Mouse (Mus musculus) forelimb bud, embryonic 11.5 days (tissue): ENCODE data around the gene Vwc2.

Source experiments
- DNase-seq: peaks from one replicate; pipeline ENCODE4 v3.0.0-alpha.2; 2012; ENCODE audit warnings: low read depth, low spot score

The Vwc2 gene

GRCm38 (mm10) chr11:11242694-11243377 lies 128.8 kb downstream of the Vwc2 start:
- no peak for DNase-seq

- DNase-seq, result no peak
Observed at GRCm38 (mm10) chr11:11257348-11257747, 143.3 kb downstream of the Vwc2 start.

GRCm38 (mm10) chr11:11280128-11280527 lies 166.1 kb downstream of the Vwc2 start:
- DNase-seq, result no peak

- no peak for DNase-seq
Observed at GRCm38 (mm10) chr11:11283512-11283911, 169.5 kb downstream of the Vwc2 start.
